Mouse (Mus musculus) left cerebral cortex, postnatal 4 days (tissue): ENCODE measurements around the gene Olfr1179. TPM values are rescaled to one million over a fixed set of nuclear protein-coding genes. Genes with fewer than 3 reads are reported as not detected.
"Not testable (repeated sequence)": the region's sequence is repeated elsewhere in the genome, so short reads cannot be mapped to it uniquely, and the experiment has no call there.

Source experiments
- DNase-seq: peaks from one replicate; pipeline ENCODE4 v3.0.0-alpha.2; 2022
- intact Hi-C: fragments of 180-260 bp; cut with DNase I; formaldehyde crosslinking; loops from one replicate; pipeline ENCODE4 v1.15.1; 2025
- total RNA-seq, 2 experiments: library from RNA; stranded (reverse); gene quantifications; 2 replicates each; pipeline ENCODE4 v1.2.3; 2021

Olfr1179 gene
- total RNA-seq: not detected

DNA sequence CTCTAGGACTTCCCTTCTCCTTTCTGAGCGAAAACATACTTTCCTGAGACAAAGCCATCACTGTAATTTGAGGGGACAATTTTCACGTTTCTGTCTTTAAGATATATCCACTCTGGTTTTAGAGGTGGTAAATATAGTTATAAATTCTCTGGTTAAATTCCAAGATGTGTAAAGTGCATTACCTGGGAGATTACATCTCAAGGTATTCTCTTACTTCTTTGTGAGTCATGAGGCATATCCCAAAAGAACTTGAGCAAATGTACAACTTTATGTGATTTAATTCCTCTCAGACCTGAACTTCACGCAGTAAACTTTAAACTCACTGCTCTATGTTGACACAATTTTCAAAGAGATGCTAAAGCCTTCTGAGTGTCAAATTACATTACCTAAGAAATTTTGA lies at the start of gene Olfr1179:
Gene Olfr1179, minus strand, starts transcription at position 101 of the 400 bp plus-strand sequence.
- DNase-seq: no peak
- intact Hi-C loops: no loop called here

DNA sequence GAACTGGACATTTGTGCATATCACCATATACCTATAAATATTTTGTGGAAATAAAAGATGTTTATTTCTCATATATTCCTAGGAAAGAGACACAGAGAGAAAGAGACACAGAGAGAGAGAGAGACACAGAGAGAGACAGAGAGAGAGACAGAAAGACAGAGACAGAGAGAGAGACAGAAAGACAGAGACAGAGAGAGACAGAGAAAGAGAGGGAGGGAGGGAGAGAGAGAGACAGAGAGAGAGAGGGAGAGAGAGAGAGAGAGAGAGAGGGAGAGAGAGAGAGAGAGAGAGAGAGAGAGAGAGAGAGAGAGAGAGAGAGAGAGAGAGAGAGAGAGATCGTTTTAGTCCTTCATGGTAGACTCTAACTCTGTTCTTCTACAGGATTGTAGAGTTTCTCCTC lies 48.3 kb upstream of the Olfr1179 start, which contains the start of gene Olfr1183:
Gene Olfr1183, plus strand, starts transcription at position 301 of the 400 bp plus-strand sequence.
- intact Hi-C loops, DNase-seq: not testable (repeated sequence)

DNA sequence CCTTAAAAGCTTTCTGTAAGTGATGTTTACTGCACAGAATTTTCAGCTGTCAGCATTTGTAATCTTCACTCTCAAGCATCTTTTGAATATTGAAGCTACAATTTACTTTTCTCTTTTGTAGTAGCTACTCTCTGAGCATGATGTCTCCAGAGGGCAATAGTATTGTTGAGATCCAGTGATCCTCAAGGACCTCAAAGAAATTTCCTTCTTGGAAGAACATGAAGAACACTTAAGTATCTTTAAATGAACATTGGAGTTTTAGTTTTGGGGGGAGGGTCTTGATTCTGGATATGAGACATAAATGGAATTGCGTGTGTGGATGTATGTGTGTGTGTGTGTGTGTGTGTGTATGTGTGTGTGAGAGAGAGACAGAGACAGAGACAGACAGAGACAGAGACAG lies 42.8 kb upstream of the Olfr1179 start, which contains the start of gene Gm13757:
Gene Gm13757, minus strand, starts transcription at position 101 of the 400 bp plus-strand sequence.
- intact Hi-C loops: no loop called here
- DNase-seq: no peak

DNA sequence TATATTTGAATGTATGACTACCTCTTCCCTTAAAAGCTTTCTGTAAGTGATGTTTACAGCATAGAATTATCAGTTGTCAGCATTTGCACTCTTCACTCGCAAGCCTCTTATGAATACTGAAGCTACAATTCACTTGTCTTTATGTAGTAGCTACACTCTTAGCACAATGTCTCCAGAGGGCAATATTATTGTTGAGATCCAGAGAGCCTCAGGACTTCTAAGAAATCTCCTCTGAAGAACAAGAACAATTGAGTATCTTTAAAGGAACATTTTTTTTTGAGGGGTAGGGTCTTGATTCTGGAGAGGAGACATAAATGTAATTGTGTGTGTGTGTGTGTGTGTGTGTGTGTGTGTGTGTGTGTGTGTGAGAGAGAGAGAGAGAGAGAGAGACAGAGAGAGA lies 19.8 kb upstream of the Olfr1179 start, which contains the start of gene Olfr1181:
Gene Olfr1181, minus strand, starts transcription at position 101 of the 400 bp plus-strand sequence.
- no peak for DNase-seq
- intact Hi-C loops: no loop called here

DNA sequence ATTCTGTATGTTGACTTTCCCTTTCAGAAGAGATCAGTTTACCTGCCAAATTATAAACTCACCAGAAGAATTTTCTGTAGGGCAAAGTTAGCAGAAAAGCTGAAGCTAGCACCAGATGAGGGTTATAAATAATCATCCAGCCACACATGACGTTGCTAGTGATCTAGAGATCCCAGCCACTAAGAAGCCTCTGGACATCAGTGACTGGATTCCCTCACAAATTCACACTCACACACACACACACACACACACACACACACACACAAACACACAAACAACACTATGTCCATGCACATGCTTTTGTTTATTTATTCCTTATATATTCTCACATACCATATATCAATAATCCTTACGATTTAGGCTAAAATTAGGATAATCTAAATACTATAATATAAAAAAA lies 12.8 kb upstream of the Olfr1179 start, which contains the start of gene Olfr1180:
Gene Olfr1180, minus strand, starts transcription at position 101 of the 400 bp plus-strand sequence.
- intact Hi-C loops: no loop called here
- DNase-seq: no peak

DNA sequence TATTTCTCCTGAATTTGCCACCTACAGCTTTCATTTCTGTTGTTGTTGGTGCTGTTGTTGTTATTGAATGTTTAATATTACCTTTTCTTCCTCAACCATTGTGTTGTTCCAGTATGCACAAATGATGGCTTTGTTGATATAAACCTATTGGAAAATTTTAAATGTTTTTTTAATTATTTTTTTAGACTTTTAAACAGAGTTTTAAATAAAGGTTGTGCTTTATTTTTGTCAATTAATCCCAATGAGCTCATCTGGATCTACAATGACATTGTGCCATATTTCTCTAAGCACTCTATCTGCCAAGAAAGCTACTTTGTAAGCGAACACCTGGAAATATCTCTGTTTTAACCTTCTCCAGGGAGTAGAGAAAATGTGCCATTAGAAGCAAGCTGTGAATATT lies 19.5 kb downstream of the Olfr1179 start, which contains the start of gene Olfr1178:
Gene Olfr1178, plus strand, starts transcription at position 301 of the 400 bp plus-strand sequence.
- intact Hi-C loops: no loop called here
- DNase-seq: no peak

DNA sequence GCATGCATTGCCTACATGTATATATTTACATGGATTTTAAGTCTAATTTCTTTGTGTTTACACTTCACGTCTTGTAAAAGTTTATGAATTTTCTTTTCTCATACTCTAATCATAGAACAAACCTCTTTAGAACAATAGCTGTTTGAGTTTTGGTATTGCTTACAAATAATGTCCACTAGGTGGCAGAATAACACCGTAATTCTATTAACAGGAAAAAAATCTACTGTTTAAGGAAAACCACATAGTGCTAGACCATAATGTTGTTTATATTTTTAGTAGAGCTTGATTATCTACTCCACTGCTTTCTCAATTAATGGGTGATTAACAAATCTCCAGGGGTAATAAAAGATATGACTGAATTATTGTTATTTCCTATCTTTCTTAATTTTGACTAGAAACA lies 49.9 kb downstream of the Olfr1179 start:
- no peak for DNase-seq
- intact Hi-C loops: loop anchor here (5.0 kb wide), 1 partner anchor 1186 kb away; no protein-coding TSS in a partner anchor

Other genes starting within 250 kb of the Olfr1179 start
- gene Olfr1168, start 224.6 kb downstream of the Olfr1179 start, total RNA-seq: not detected
- gene Olfr1170, start 178.1 kb downstream of the Olfr1179 start, total RNA-seq: not detected
- under 1 TPM in 1 of 2 experiments, not detected in 1; 0.08 TPM for gene Olfr1173, start 126.6 kb downstream of the Olfr1179 start, total RNA-seq
- not detected for gene Olfr1174-ps, start 91.3 kb downstream of the Olfr1179 start, total RNA-seq
- gene Olfr1175-ps, start 79.2 kb downstream of the Olfr1179 start, total RNA-seq: not detected
- gene Olfr1176, start 69.7 kb downstream of the Olfr1179 start, total RNA-seq: not detected
- not detected for gene Olfr1177-ps, start 60.0 kb downstream of the Olfr1179 start, total RNA-seq
- not detected for gene Olfr1178, start 19.4 kb downstream of the Olfr1179 start, total RNA-seq
- gene Olfr1180, start 12.7 kb upstream of the Olfr1179 start, total RNA-seq: not detected
- not detected for gene Olfr1181, start 19.7 kb upstream of the Olfr1179 start, total RNA-seq
- not detected for gene Gm13757, start 42.7 kb upstream of the Olfr1179 start, total RNA-seq
- gene Olfr1183, start 48.4 kb upstream of the Olfr1179 start, total RNA-seq: not detected
- not detected for gene Olfr1184, start 77.1 kb upstream of the Olfr1179 start, total RNA-seq
- gene Olfr1185-ps1, start 86.9 kb upstream of the Olfr1179 start, total RNA-seq: not detected
- gene Olfr1186, start 112.1 kb upstream of the Olfr1179 start, total RNA-seq: not detected
- gene Olfr1188, start 150.5 kb upstream of the Olfr1179 start, total RNA-seq: not detected
- not detected for gene Olfr1189, start 180.0 kb upstream of the Olfr1179 start, total RNA-seq
- gene Olfr1191-ps1, start 234.1 kb upstream of the Olfr1179 start, total RNA-seq: under 1 TPM in 1 of 2 experiments, not detected in 1; 0.10 TPM
- gene Olfr1192-ps1, start 242.1 kb upstream of the Olfr1179 start, total RNA-seq: not detected